Mouse (Mus musculus): ENCODE results near the gene Ralgds. TPM values are rescaled to one million over a fixed set of nuclear protein-coding genes. Genes with fewer than 3 reads are reported as not detected.
"Not testable (repeated sequence)": the region's sequence is repeated elsewhere in the genome, so short reads cannot be mapped to it uniquely, and the experiment has no call there.

The Ralgds gene
- total RNA-seq, 2 experiments from 2014 or later = 82.7 to 82.8 TPM

DNA sequence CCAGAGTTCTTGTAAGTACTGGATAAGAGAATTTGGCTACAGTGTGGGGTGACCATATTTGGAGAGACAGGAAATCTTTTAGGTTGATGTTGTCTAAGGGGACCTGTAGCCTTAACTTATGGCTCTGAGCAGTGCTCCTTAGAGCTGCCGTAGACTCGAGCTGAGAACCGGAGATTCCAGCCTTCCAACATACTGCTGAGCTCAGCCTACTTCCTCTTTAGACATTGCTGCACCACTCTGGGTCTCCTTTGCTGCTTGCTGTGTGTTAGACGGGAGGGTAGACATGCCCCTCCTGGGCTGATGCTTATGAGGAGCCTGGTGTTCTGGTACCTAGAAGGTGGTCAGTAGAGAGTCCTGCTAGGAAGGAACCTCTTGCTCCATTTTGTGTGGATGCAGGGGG, 14.5 kb upstream of the Ralgds start:
- no peak for DNase-seq (ENCODE audit: low spot score in 2 of 2)
- intact Hi-C loops (cut with DNase I) = no loop called here

DNA sequence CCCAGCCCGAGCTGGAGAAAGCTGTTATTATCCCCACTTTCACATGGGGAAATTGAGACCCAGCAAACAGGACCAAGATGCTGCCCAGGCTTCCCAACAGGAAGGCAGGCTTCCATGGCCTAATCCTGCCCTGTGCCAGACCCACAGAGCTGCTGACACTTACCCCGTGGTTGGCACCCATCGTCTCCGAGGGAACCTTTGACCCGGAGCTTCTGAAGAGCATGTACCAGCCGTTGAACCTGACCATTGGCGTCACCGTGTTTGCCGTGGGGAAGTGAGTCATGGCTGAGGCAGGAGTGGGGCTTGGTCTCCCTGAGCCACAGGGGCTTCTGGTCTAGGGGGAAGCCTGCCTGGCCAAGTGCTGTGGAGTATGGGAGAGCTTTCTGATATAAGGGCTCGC, 9.9 kb upstream of the Ralgds start:
- DNase-seq (ENCODE audit: low spot score in 2 of 2) = no peak
- intact Hi-C loops (cut with DNase I) = no loop called here

DNA sequence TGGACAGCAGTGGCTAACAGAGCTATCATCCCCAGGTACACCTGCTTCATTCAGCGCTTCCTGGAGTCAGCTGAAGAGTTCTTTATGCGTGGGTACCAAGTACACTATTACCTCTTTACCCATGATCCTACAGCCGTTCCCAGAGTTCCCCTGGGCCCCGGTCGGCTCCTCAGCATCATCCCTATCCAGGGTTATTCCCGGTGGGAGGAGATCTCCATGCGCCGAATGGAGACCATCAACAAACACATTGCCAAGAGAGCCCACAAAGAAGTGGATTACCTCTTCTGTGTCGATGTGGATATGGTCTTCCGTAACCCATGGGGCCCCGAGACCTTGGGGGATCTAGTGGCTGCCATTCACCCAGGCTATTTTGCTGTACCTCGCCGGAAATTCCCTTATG, 8.2 kb upstream of the Ralgds start:
- intact Hi-C loops (cut with DNase I) = no loop called here
- no peak for DNase-seq (ENCODE audit: low spot score in 2 of 2)

DNA sequence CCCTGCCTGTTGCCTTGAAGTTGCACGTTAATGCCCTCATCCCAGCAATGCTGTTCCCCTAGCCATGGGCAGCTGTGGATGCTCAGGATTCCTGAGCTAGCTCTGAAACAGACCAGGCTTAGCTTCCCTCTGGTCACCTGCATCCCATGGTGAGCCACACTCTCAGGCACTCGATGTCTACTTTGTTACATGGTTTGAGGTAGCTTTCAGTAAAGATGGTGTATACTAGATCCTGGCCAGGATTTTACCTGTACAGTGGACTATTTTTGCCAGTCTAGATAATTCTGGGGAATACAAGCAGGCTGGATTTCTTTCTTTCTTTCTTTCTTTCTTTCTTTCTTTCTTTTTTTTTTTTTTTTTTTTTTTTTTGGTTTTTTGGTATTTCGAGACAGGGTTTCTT, 7.1 kb upstream of the Ralgds start, which contains the start of gene Gm10134:
Gene Gm10134, plus strand, starts transcription at position 301 of the 400 bp plus-strand sequence.
- DNase-seq (ENCODE audit: low spot score in 2 of 2) = no peak
- intact Hi-C loops (cut with DNase I) = no loop called here

DNA sequence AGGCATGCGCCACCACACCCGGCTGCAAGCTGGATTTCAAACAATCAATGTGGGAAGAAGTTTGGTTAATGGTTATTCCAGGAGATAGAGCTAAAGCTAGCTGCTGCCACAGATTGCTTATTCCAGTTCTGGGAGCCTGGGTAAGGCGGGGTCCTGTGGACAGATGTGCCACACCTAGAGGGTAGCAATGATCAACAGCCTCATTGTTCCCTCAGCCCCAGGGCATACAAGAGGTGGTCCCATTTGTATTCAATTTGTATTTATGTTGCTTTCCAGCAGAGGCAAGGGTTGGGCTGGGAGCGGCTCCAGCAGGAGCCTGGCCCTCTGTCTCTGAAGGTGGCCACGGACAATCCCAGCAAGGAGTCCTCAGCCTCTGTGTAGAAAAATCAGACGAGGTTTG, 6.6 kb upstream of the Ralgds start:
- intact Hi-C loops (cut with DNase I) = no loop called here
- DNase-seq (ENCODE audit: low spot score in 2 of 2) = no peak

DNA sequence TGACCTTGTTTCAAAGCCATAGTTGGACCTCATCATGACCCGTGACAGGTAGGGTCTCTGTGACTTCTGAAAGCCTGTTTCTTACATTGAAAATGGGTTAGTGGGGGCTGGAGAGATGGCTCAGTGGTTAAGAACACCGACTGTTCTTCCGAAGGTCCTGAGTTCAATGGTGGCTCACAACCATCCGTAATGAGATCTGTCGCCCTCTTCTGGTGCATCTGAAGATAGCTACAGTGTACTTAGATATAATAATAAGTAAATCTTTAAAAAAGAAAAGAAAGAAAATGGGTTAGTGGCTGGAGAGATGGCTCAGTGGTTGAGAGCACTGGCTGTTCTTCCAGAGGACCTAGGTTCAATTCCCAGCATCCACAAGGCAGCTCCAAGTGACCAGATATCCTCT, 1.3 kb upstream of the Ralgds start:
- DNase-seq (ENCODE audit: low spot score in 2 of 2); intact Hi-C loops (cut with DNase I): not testable (repeated sequence)

DNA sequence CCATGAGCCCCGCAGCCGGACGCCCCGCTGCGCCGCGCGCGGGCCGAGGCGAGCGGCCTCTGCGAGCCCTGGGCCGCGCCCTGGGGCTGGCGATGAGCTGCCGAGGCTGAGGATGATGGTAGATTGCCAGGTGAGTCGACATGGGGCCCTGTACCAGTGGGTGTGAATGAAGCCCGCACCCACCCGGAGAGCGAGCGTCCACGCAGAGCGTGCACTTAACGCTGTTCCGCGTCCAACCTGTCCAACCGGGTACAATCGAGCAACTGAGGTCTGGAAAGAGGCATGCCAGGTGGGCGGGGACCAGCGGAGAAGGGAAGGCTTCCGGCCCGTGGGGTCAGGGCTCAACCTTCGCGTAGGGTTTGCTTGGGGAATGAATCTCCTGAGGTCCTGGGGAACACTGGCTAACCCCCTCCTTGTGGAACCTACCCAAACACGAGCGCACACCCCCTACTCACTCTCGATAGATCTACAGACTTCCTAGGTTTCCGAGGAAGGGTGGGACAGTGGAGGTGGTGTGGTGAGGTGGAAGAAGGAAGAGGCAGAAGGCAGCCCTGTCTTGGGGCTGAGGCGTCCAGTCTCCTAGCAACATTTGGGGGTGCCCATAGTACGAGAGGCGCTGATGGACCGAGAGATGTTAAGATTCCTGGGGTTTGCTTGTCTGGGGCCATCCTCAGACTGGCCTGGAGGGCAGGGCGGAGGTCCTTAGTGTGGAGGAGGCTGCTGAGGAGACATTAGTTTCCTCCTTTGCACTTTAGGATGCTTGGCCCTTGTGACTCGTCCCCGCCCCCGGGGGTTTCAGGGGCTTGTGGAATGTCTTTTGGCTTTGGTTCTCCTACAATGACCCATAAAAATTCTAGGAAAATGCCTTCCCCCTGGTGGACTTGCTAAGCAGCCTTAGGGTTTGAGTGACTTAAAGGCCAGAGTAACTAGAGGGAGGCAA, 776 bp downstream of the Ralgds start:
- peak; percentile 32 to 60 for DNase-seq (ENCODE audit: low spot score in 2 of 2)
- intact Hi-C loops (cut with DNase I) = no loop called here

DNA sequence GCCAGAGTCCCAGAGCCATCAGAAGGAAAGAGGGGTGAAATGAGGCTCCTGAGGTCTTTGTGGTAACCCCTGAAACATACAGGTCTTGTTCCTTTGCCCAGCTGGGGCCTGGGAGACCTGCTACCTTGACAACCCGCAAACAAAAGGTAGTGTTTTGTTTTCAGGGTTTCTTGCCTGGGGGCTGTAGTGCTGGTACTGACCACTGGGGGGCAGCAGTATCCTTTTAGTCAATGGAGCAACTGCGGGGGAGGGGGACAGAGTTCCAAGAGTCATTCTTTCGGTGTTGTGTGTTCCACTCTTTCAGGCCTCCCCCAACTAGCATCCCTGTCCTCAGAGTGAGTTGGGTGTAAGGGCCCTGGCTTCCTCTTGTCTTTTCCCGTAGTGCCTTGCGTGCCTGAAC, 1.6 kb downstream of the Ralgds start:
- intact Hi-C loops (cut with DNase I) = no loop called here
- DNase-seq (ENCODE audit: low spot score in 2 of 2) = peak; percentile 70 to 84

DNA sequence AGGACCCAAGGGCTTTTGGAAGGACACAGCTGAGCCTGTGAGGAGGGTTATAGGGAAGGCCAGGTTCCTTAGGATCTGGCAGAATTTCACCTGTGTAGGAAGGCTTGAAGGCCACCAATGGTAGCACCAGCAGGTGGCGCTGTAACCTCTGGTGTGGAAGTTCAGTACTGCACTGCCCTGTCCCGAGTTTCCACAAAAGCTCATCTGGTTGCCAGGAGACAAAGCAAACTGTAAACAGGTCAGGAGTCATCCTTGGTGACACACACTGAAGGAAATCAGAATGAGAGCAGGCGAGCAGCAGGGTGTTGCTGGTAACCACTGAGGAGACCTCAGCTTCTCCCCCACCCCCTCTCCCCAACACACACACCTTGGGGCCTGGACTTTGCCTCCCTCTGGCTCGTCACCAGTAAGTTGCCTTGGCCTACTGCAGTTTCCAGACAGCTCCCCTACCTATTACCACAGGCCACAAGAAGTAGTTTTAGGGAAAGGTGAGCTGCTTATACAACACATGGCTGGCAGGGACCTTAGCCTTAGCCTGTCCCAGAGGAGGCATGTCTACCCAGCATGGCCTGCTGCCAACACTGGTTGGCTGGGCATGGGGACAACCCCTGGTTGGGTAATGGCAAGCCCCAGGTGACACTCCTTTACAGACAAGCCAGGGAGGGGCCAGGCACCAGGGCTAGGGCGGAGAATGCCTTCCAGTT, 4.4 kb downstream of the Ralgds start:
- DNase-seq (ENCODE audit: low spot score in 2 of 2) = peak; percentile 52 to 54
- intact Hi-C loops (cut with DNase I) = loop anchor here (2.0 kb wide), 1 partner anchor 65 kb away; the partner anchor contains the start of gene Gtf3c5

DNA sequence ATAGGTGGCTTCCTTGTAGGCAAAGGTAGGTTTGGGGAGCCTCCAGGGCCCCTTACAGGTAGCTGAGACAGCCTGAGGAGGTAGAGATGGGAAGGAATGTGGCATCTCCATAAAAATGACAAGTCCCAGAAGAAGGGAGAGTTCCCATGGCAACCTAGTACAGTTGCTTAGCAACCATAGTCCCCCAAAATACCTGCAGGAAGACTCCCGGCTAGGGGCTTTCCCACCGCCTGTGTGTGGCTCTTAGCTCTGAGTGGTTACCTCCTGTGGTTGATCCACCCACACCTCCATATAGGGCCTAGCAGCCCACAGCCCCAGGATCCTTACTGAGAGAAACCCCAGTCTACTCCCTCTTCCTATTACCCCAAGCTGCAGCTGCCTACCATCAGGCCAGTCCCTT, 5.3 kb downstream of the Ralgds start:
- intact Hi-C loops (cut with DNase I) = loop anchor here (2.0 kb wide), 1 partner anchor 15 kb away; no protein-coding TSS in a partner anchor
- peak; percentile 68 to 77 for DNase-seq (ENCODE audit: low spot score in 2 of 2)

DNA sequence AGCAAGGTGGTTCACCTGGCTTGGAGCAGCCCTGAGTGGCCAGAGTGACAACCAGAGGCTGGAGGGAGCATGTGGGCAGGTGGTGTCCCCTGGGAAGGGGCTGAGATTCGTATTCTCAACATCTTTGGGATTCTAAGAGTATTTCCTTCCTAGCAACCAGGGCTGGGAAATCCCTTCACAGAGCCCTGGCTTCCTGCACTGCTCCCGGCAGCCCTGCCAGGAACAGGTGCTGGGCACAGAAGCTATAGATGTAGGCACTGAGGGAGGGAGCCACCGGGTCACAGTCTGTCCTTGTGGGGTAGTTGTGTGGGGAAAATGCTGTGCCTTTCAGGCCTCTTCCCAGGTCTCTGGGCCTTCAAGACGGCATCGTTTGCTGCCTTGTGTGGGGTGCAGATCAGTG, 7.7 kb downstream of the Ralgds start:
- intact Hi-C loops (cut with DNase I) = no loop called here
- DNase-seq (ENCODE audit: low spot score in 2 of 2) = peak in 1 of 2 experiments; percentile 6

DNA sequence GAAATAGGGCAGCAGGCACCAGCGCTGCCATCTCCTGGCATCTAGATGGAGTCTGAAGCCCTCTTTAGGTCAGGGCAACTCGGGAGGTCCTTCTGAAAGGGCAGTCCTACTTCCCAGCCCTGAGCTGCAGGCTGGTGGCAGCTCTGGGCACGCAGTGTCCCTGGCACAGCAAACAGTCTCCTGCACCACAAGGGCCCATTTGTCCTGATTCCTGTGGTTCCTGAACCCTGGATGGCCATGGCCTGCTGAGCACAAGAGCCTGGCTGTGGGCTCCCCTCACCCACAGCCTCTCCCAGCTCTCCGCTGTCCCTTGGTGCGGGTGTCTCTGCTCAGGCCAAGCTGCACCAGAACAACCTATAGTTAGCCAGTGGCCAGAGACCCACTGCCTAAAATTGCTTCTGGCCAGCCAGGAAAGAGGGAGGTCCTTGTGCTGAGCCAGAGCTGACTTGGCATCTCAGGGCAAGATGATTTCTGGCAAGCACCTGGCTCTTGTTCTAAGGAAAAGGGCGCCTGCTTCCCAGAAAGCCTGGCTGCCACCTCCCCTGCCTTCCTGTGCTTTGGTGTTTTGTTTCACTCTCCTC, 8.7 kb downstream of the Ralgds start:
- intact Hi-C loops (cut with DNase I) = no loop called here
- peak; percentile 57 to 67 for DNase-seq (ENCODE audit: low spot score in 2 of 2)

DNA sequence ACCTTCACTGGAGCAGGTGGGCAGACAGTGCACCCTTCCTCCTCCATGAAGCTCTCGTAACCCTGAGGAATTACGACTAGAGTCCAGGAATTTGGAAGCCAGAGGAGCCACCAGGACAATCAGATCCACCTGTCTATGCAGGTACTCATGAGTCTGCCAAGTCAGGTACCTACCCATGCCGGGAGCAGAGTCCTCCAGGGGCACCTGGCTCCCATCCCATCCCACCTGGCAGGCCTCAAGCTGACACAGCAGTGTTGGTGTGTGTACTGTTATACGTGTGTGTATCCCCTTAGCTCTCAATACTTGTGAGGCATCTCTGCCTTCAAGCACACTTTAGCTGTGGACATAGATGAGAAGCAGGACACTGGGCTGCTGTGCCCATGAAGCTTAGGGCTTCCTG, 9.2 kb downstream of the Ralgds start:
- no peak for DNase-seq (ENCODE audit: low spot score in 2 of 2)
- intact Hi-C loops (cut with DNase I) = no loop called here

DNA sequence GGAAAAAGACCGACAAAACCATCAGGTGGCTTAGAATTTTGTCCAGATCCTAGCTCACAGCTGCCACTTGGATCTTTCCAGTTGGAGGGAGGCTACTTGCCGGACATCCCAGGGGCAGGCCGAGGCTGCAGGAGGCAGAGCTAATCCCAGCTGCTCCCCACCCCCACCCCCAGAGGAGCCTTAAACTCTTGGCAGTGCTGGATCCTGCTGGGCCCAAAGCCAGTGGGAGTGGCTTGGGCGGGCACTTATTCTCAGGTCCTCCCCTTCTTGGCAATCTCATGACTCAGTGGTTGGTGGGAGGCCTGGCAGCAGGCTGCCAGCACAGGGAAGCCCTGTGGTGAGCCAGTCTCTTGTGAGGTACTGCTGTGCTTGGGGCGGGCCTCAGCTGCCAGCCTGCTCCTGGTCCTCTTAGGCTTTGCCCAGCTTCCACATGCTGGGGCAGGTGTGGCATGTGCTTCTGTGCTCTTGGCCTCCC, 10.8 kb downstream of the Ralgds start:
- intact Hi-C loops (cut with DNase I) = no loop called here

DNA sequence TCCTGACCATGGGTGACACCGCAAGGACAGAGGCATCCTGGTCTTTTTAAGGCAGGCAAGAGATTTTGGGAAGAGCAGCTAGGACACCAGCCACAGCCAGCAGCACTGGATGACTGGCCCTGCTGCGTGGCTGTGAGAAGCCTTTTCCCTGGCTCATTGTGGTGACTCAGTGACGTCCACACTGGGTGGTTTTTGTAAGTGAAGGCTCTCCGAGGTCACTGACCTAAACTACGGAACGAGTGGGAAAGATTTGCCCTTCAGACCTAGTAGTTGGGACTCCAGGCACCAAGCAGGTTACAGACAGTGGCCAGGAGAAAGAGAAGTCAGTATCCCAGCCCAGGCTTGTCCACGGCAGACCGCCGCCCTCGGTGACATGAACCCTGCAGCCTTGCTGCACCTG, 11.5 kb downstream of the Ralgds start:
- intact Hi-C loops (cut with DNase I) = no loop called here
- no peak for DNase-seq (ENCODE audit: low spot score in 2 of 2)

More for the DNA sequence above, 10.8 kb downstream of the Ralgds start:
- peak; percentile 86 to 88 for DNase-seq (ENCODE audit: low spot score in 2 of 2)

DNA sequence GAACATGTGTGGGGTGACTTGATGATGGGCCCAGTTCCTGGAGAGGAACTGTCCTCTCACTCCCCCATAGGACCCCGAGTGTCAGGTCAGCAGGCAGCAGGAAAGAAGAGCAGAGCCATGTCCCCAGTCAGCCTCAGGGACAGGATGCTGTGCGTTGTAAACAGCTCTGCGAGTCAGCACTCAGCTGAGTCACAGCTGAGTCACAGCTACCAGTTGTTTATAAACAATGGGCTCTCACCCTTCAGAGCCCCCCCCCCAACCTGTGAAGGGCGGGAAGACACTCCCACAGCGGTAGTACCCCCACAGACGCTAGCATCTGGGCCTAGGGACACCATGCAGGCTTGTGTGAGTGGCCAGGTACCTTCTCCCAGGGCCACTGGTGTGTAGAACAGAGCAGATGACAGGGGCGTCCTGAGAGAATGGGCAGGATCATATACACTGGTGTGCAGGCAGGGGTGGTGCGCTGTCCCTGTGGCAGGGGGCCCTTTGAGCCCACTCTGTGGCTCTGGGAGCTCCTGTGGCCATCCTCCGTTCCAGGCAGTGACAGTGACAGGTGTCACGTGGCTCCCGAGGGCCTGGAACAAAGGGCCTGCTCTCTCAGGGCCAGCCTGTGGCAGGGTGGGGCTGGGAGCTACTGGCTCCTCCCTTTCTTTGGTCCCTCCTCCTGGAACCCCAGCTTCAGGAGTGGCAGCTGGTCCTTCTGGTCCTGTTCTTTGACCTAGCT, 12.5 kb downstream of the Ralgds start:
- no peak for DNase-seq (ENCODE audit: low spot score in 2 of 2)
- intact Hi-C loops (cut with DNase I) = no loop called here

DNA sequence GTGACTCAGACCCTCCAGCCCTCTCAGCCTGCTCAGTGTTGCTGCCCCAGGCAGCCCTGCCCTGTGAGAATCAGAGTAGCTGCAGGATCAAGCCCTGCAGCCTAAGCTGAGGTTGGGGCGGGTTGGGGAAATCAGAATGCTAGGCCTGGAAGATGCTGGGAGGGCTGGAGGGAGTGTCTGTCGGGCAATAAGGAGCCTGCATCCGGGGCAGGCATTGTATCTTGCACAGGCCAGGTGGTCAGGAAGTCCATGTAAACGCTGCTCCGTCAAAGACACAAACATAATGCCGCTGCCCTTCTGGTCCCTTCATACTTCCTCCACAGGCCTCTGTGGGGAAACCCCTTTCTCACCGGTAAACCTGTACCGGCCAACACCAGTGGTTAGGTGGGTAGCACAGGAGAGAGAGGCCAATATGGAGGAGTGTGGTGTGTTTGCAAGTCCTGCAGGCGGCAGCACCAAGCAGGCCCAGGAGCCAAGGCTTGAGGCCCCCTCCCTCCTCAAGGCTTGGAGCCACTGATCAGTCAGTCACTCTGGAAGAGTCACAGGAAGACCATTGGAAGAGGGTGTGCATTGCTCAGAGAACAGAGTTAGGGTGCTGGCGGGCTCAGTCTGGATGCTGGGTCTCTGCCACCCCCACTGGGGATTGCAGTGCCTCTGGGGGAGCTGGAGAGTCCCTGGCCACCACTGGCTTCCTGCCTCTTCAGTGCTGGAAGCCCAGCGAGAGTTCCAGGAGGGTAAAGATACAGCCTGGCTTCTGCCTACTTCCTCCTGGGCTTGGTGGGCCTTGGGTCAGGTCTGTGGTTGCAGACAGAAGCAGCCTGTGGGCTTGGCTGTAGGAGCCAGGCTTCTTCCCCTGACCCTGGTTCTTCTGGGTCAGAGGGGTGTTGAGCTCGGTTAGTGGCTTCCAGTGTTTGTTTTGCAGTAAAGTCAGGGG, 13.3 kb downstream of the Ralgds start:
- intact Hi-C loops (cut with DNase I) = no loop called here
- DNase-seq (ENCODE audit: low spot score in 2 of 2) = no peak
